Mouse (Mus musculus) hindbrain, embryonic 13.5 days (tissue): Measurements from ENCODE around the gene Gm14214. TPM values are rescaled to one million over a fixed set of nuclear protein-coding genes. Genes with fewer than 3 reads are reported as not detected.

ENCODE experiments used
- ATAC-seq: fragments of 200-750 bp; cut with Nextera tagmentation; 2 replicates; pipeline ENCODE4 v1.8.0; 2017; ENCODE audit warnings: moderate TSS enrichment; ENCODE audit not compliant: low FRiP score
- H3K27ac ChIP-seq: fragments of 300-500 bp; sonication (generic); 2 replicates; pipeline ENCODE4 v1.5.1; 2015; ENCODE audit warnings: inconsistent platforms, mild to moderate bottlenecking, moderate library complexity
- H3K27me3 ChIP-seq: fragments of 300-500 bp; sonication (generic); 2 replicates; pipeline ENCODE4 v1.6.1; 2015; ENCODE audit warnings: mild to moderate bottlenecking, inconsistent platforms
- H3K36me3 ChIP-seq: fragments of 300-500 bp; sonication (generic); 2 replicates; pipeline ENCODE4 v1.6.1; 2015; ENCODE audit warnings: mild to moderate bottlenecking, inconsistent platforms
- H3K4me1 ChIP-seq: fragments of 300-500 bp; sonication (generic); replicated peaks from 2 replicates; pipeline ENCODE4 v1.6.1; 2015; ENCODE audit warnings: inconsistent platforms
- H3K4me2 ChIP-seq: fragments of 300-500 bp; sonication (generic); 2 replicates; pipeline ENCODE4 v1.6.1; 2015; ENCODE audit warnings: inconsistent platforms, mild to moderate bottlenecking, moderate library complexity
- H3K4me3 ChIP-seq: fragments of 300-500 bp; sonication (generic); 2 replicates; pipeline ENCODE4 v1.5.1; 2015; ENCODE audit warnings: mild to moderate bottlenecking, inconsistent platforms
- H3K9ac ChIP-seq: fragments of 300-500 bp; sonication (generic); 2 replicates; pipeline ENCODE4 v1.6.1; 2015; ENCODE audit warnings: mild to moderate bottlenecking, inconsistent platforms
- H3K9me3 ChIP-seq: fragments of 300-500 bp; sonication (generic); 2 replicates; pipeline ENCODE4 v1.6.1; 2016; ENCODE audit warnings: inconsistent platforms
- WGBS: fragments of 180-500 bp; shearing (Covaris S2); methylation state at CpG from one replicate; pipeline ENCODE4 v1.1.7; 2015; 5-methylcytosine and 5-hydroxymethylcytosine counted together
- polyA plus RNA-seq: library from polyadenylated mRNA; unstranded; fragments of >200 nt; fragmentation: Nextera tagmentation; extraction: Ambion mirVana; gene quantifications from 2 replicates; pipeline ENCODE4 v1.2.1, GENCODE M21; 2015

Gene Gm14214
- polyA plus RNA-seq, 1 experiment from 2014 or later: not detected

DNA sequence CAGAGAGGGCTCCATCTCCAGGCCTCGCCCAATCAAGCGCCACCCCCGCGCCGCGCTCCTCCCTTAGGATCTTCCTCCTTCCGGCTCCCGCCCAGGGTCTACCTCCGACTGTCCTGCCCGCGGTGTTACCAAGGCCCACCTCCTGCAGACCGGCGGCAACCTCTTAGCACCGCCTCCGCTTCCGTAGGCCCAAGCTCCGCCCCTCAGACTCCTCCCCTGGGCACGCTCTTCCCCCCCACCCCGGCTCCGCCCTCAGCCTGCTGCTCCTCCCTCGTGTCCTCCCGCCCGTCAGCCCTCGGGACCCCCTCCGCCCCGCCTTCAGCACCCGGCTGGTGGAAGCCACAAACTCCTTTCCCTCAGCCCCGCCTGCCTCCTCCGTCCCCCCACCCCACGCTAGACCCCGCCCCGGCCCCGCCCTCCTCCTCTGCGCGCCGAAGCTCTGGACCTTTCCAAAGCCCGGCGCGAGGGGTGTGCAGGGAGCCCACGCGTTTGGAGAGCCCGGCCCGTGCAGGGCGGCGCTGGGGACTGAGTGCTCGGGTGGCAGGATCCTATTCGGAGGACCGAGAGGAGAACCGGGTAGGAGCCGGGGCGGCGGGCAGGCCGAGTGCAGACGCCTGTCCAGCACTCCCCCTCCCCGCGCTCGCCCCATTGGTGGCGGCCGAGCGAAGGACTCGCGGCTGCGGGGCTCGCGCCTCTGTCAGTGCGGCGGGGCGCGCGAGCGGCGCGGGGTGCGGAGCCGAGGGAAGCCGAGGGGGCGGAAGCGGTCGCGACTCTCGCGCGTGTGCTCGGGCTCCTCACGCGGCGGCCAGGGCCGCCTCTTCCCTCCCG lies 21.0 kb upstream of the Gm14214 start, which contains the start of the genes Raly and a:
Gene Raly, plus strand, starts transcription at position 441 of the 828 bp plus-strand sequence.
Gene a, plus strand, starts transcription at position 747 of the 828 bp plus-strand sequence.
- H3K4me3 ChIP-seq: peak within 1 kb of the TSS; percentile 97
- no peaks in the 10 kb centered on the region for H3K36me3 ChIP-seq
- H3K27ac ChIP-seq: peak within 1 kb of the TSS; percentile 99
- H3K4me2 ChIP-seq: peak within 1 kb of the TSS; percentile 88
- peak; percentile 97 for ATAC-seq
- no peaks in the 10 kb centered on the region for H3K27me3 ChIP-seq
- H3K4me1 ChIP-seq: peaks cover 47% of the 10 kb centered on the region
- H3K9me3 ChIP-seq: no peaks in the 10 kb centered on the region
- peak within 1 kb of the TSS; percentile 94 for H3K9ac ChIP-seq
- WGBS: under 1% methylated on average over 67 of the region's 89 CpGs

GRCm38 (mm10) chr2:154789977-154790655 lies 20.3 kb upstream of the Gm14214 start:
- no peaks in the 10 kb centered on the region for H3K9me3 ChIP-seq
- peak overlapping the region; percentile 99 for H3K27ac ChIP-seq
- peak overlapping the region; percentile 88 for H3K4me2 ChIP-seq
- ATAC-seq: no peak
- peak overlapping the region; percentile 97 for H3K4me3 ChIP-seq
- 7% methylated on average over 14 of the region's 14 CpGs for WGBS
- H3K27me3 ChIP-seq: no peaks in the 10 kb centered on the region
- H3K4me1 ChIP-seq: peaks cover 48% of the 10 kb centered on the region
- H3K9ac ChIP-seq: peak overlapping the region; percentile 94; the same call in 1 of the 2 replicates
- no peaks in the 10 kb centered on the region for H3K36me3 ChIP-seq

DNA sequence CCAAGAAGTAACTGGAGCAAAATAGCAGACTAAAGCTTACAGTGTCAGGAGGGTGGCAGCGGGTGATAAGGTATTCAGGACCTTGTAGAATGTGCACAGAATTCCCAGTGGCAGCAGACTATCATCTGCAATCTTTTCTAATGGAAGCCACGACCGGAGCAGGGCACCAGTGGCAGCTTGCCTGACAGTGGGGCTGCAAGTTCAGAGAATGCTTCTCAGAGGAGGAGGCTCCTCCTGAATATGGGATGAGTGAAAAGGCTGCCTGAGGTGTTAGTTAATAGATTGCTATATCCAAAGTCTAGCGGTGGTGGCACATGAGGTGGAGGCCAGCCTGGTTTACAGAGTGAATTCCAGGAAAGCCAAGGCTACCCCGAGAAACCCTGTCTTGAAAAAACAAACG lies 19.6 kb upstream of the Gm14214 start:
- ATAC-seq: no peak
- Histone ChIP-seq H3K9me3 (no peaks in the 10 kb centered on the region), H3K4me1 (peaks cover 43% of the 10 kb centered on the region), H3K27ac (no peak overlapping the region), H3K4me3 (no peak overlapping the region), H3K36me3 (no peaks in the 10 kb centered on the region), H3K9ac (no peak overlapping the region), H3K4me2 (no peak overlapping the region), H3K27me3 (no peaks in the 10 kb centered on the region)
- 74% methylated on average over 6 of the region's 6 CpGs for WGBS

DNA sequence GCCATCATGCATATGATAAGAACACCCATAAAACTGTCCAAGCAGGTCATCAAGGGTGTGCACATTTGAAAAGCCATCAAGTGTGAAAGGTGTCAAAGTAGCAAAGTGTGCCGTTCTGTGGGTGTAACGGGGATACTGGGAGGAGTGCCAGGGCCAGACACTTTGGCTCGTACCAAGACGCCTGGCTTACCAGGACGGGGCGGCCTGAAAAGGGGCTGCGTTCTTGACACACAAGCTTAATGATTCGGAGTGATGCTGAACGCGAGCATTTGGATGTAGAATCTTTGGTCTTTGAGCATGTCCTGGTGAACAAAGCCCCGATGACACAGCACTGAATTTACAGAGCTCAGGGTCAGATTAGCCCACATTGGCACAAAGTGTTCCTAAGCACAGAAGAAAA lies 16.9 kb upstream of the Gm14214 start:
- H3K4me3 ChIP-seq: no peak overlapping the region
- H3K27ac ChIP-seq: no peak overlapping the region
- ATAC-seq: no peak
- no peaks in the 10 kb centered on the region for H3K9me3 ChIP-seq
- no peaks in the 10 kb centered on the region for H3K36me3 ChIP-seq
- H3K4me2 ChIP-seq: no peak overlapping the region
- 82% methylated on average over 11 of the region's 11 CpGs for WGBS
- H3K27me3 ChIP-seq: no peaks in the 10 kb centered on the region
- H3K9ac ChIP-seq: no peak overlapping the region
- peaks cover 38% of the 10 kb centered on the region for H3K4me1 ChIP-seq

DNA sequence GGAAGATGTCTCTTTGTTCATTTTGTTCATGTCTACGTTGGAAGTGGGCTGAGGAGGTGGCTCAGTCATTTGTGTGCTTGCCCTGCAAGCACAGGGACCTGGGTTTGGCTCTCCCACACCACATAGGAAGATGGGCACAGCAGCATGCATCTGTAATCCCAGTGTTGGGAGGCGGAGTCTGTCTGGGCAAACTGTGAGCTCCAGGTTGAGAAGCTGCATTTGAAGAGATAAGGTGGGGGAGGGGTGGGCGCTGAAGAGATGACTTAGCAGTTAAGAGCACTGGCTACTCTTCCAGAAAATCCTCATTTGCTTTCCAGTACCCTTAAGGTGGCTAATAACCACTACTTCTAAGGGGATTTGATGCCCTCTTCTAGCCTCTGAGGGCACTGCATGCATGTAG lies 16.4 kb upstream of the Gm14214 start:
- ATAC-seq: no peak
- WGBS: 50% methylated on average over 3 of the region's 3 CpGs
- H3K4me3 ChIP-seq: no peak overlapping the region
- H3K9me3 ChIP-seq: no peaks in the 10 kb centered on the region
- no peak overlapping the region for H3K9ac ChIP-seq
- H3K27ac ChIP-seq: no peak overlapping the region
- peaks cover 38% of the 10 kb centered on the region for H3K4me1 ChIP-seq
- H3K36me3 ChIP-seq: no peaks in the 10 kb centered on the region
- H3K4me2 ChIP-seq: no peak overlapping the region
- no peaks in the 10 kb centered on the region for H3K27me3 ChIP-seq

DNA sequence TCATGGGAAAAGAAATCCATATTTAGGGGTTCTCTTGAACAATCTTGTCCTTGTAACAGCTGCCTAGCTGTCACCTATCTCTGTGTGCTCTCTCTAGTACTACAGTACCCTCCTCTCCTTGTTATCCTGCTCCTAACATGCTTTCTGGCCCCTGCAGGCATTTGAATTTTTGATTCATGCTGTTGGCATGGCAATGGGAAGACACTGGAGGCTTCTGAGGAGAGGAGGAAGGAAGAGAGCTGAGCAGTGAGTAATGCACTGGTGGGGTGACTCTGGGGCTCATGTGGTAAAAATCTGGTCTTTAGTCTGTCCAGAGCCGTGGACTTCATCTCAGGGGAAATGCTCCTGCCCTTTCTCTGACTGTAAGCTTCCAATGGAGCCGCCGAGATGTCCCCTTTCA lies 15.5 kb upstream of the Gm14214 start:
- Histone ChIP-seq H3K27me3 (no peaks in the 10 kb centered on the region), H3K9ac (no peak overlapping the region), H3K27ac (no peak overlapping the region), H3K4me2 (no peak overlapping the region), H3K9me3 (no peaks in the 10 kb centered on the region), H3K36me3 (no peaks in the 10 kb centered on the region), H3K4me1 (peaks cover 38% of the 10 kb centered on the region), H3K4me3 (no peak overlapping the region)
- WGBS: 59% methylated on average over 3 of the region's 3 CpGs
- ATAC-seq: no peak

DNA sequence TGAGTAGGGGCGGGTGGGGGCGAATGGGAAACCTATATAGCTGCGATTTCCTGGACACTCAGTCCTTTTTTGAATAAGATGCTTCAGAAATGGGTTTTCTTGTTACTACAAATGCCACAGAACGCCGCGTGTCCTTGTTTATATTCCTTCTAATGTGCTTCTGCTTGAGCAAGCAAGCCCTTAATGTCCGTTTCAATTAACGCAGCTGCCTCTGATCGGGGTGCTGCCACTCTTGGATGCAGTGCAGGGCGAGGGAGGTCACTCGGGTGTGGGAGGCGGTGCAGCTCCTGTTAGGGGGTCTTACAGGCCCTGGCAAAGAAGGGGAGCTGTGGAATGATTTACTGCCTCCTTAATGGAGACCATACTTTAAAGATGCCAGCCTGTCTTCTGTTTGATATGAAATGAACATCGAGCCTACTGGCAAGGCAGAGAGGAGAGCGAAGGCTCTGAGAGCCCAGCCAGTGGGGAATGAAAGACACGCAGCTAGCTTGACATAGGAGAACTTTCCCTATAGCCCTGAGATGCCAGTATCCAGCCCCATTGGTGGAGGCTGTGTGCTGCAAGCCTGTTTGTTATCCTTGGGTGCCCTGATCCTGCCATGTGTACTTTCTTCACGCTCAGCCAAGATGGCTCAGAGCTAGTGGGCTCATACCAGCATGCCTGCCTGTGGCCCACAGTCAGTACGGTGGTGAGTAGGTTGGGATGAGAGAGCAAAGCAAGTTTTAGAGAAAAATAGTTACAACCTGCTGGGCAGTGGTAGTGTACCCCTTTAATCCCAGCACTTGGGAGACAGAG lies 13.2 kb upstream of the Gm14214 start:
- 52% methylated on average over 17 of the region's 17 CpGs for WGBS
- Histone ChIP-seq H3K9me3 (no peaks in the 10 kb centered on the region), H3K4me1 (peaks cover 31% of the 10 kb centered on the region), H3K36me3 (no peaks in the 10 kb centered on the region), H3K27ac (peak overlapping the region; percentile 31; the same call in 1 of the 2 replicates), H3K4me3 (no peak overlapping the region), H3K4me2 (no peak overlapping the region), H3K27me3 (no peaks in the 10 kb centered on the region), H3K9ac (no peak overlapping the region)
- ATAC-seq: no peak

- Histone ChIP-seq H3K9me3 (no peaks in the 10 kb centered on the region), H3K36me3 (no peaks in the 10 kb centered on the region), H3K4me1 (peaks cover 31% of the 10 kb centered on the region), H3K9ac (no peak overlapping the region), H3K4me2 (no peak overlapping the region), H3K27ac (peak overlapping the region; percentile 31; the same call in 1 of the 2 replicates), H3K27me3 (no peaks in the 10 kb centered on the region), H3K4me3 (no peak overlapping the region)
- no peak for ATAC-seq
- WGBS: 75% methylated on average over 4 of the region's 4 CpGs
Measured at GRCm38 (mm10) chr2:154782361-154782760, 12.5 kb upstream of the Gm14214 start.

DNA sequence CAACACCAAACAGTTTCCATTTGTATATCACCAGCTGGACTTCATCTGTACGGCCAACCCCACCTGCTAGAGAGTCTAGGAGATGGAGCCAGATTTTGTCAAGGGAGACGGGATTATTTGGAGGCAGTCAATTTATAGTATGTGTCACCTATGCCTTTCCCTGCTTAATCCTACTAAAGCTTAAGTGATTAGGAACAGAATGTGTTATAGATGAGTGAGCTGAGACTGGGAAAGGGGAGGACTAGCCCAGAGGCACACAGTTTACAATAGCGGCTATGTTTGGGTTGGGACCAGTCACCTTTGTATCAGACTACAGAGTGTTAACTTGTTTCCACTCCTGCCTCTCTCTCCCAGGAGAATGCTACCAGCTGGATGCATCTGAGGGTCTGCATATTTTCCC lies 9.8 kb upstream of the Gm14214 start:
- Histone ChIP-seq H3K9ac (no peak overlapping the region), H3K4me2 (no peak overlapping the region), H3K27ac (no peak overlapping the region), H3K9me3 (no peaks in the 10 kb centered on the region), H3K27me3 (no peaks in the 10 kb centered on the region), H3K4me3 (no peak overlapping the region), H3K4me1 (peaks cover 19% of the 10 kb centered on the region), H3K36me3 (no peaks in the 10 kb centered on the region)
- WGBS: 83% methylated on average over 3 of the region's 3 CpGs
- no peak for ATAC-seq

GRCm38 (mm10) chr2:154776496-154776895 lies 6.7 kb upstream of the Gm14214 start:
- ATAC-seq: no peak
- 75% methylated on average over 7 of the region's 7 CpGs for WGBS
- no peak overlapping the region for H3K4me2 ChIP-seq
- no peak overlapping the region for H3K4me3 ChIP-seq
- H3K4me1 ChIP-seq: no peaks in the 10 kb centered on the region
- no peaks in the 10 kb centered on the region for H3K27me3 ChIP-seq
- H3K9me3 ChIP-seq: no peaks in the 10 kb centered on the region
- H3K36me3 ChIP-seq: no peaks in the 10 kb centered on the region
- no peak overlapping the region for H3K27ac ChIP-seq
- no peak overlapping the region for H3K9ac ChIP-seq

DNA sequence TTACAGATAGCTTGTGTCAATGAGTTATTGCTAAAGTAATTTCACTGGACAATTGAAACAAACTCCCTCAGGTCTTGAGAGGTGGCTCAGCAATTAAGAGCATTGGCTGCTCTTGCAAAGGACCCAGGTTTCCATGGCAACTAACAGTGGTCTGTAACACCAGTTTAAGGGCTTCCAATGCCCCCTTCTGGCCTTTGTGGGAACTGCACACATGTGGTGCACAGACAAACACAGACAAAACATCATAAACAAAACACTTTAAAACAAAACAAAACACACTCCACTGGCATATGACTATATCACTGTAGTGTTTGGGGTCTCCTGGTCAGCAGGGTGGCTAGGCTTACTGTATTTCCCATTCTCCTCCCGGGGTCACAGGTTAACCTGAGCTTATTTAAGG lies 4.2 kb upstream of the Gm14214 start:
- WGBS: 93% methylated on average over 1 of the region's 1 CpGs
- H3K4me1 ChIP-seq: no peaks in the 10 kb centered on the region
- no peak overlapping the region for H3K9ac ChIP-seq

GRCm38 (mm10) chr2:154771604-154772003 lies 1.8 kb upstream of the Gm14214 start:
- H3K36me3 ChIP-seq: no peaks in the 10 kb centered on the region
- ATAC-seq: no peak
- 72% methylated on average over 8 of the region's 8 CpGs for WGBS
- H3K27me3 ChIP-seq: no peaks in the 10 kb centered on the region
- H3K4me2 ChIP-seq: no peak overlapping the region
- H3K4me3 ChIP-seq: no peak overlapping the region
- H3K4me1 ChIP-seq: no peaks in the 10 kb centered on the region
- no peak overlapping the region for H3K27ac ChIP-seq
- no peak overlapping the region for H3K9ac ChIP-seq
- H3K9me3 ChIP-seq: no peaks in the 10 kb centered on the region

More for the DNA sequence above, 4.2 kb upstream of the Gm14214 start:
- Histone ChIP-seq H3K9me3 (no peaks in the 10 kb centered on the region), H3K4me2 (no peak overlapping the region), H3K4me3 (no peak overlapping the region), H3K27me3 (no peaks in the 10 kb centered on the region), H3K36me3 (no peaks in the 10 kb centered on the region), H3K27ac (no peak overlapping the region)
- no peak for ATAC-seq
